Mouse (Mus musculus): ENCODE measurements around the gene Syngr2. TPM values are rescaled to one million over a fixed set of nuclear protein-coding genes. Genes with fewer than 3 reads are reported as not detected.

The Syngr2 gene
- total RNA-seq, 2 experiments from 2014 or later = 11.9 to 13.0 TPM

DNA sequence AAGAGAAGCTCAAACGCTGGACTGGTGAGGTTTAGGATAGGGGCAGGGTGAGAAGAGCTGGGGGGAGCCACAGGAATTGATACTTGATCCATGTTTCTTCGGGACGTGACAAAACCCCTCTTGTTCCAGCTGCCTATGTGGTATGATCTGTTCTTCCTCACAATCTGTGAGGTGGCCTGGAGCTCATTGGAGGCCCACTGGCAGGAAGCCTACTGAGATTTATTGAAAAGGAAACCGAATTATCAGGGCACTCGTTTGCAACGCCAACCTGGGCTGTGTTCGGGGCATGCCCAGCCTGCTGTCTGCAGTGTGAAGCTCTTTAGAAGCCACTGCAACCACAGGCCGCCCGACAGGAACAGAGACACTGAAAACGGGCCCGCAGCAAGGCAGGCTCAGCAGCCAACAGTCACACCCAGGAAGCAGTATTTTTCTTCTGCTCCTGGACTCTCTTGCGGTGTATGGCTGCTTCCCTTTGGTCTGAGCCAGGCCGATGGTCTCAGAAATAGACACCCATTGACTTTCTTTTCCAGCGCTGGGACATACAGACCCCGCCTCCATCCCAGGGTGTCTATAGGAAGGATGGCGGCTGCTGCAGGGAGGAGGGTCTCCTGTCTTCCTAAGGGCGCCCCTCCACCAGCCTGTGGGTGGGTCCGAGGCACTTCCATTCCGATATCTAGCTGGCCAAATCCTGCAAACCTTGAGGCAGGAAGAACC lies 39.0 kb downstream of the Syngr2 start:
- peak in 1 of 2 experiments; percentile 25 for DNase-seq (ENCODE audit: low spot score in 2 of 2)
- intact Hi-C loops (cut with DNase I) = no loop called here

DNA sequence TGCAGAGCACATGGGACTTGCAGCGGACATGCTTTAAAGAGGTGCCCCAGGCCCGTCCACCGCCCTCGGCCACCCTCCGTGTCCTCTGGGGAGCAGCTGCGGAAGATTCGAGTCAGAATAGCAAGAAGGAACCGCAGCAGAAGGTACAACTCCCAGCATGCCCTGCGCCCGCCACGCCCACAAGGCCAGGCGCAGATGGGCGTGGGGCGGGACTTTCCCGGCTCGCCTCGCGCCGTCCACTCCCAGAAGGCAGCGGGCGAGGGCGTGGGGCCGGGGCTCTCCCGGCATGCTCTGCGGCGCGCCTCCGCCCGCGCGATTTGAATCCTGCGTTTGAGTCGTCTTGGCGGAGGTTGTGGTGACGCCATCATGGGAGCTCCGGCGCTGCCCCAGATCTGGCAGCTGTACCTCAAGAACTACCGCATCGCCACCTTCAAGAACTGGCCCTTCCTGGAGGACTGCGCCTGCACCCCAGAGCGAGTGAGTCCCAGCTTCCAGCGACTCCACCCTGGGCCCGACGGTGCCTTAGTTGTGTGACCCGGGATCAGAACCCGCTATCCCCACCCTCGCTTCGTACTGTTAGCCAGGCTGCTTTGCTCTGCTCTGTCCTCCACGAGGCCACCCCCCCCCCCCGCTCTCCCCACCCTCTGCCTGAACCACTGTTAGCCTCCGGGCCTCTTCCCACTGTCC lies 39.7 kb downstream of the Syngr2 start, which contains the start of gene Birc5:
Gene Birc5, plus strand, starts transcription at position 267 of the 687 bp plus-strand sequence.
- intact Hi-C loops (cut with DNase I) = no loop called here

DNA sequence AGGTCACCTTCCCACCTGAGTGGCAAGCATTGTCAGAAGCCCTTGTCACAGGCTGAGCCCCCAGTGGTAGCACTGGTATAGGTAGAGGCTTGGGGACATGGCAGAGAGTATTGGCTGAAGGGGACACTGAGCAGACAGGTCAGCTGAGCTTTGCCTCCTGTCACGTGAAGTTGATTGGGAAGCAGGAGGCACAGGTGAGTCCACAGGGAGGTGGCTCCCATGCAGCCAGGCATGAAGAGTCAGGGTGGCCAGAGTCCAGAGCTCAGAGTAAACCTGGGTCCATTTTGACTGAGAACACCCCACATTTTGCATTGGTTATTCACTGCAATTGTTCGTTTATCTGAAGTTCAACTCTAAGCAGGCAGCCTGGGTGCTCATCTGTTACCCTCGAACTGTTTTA lies 43.4 kb downstream of the Syngr2 start:
- intact Hi-C loops (cut with DNase I) = no loop called here
- no peak for DNase-seq (ENCODE audit: low spot score in 2 of 2)

More for the DNA sequence above, 39.7 kb downstream of the Syngr2 start, which contains the start of gene Birc5:
- DNase-seq (ENCODE audit: low spot score in 2 of 2) = peak; percentile 97

GRCm38 (mm10) chr11:117854241-117854640 lies 44.8 kb downstream of the Syngr2 start:
- intact Hi-C loops (cut with DNase I) = no loop called here
- no peak for DNase-seq (ENCODE audit: low spot score in 2 of 2)

DNA sequence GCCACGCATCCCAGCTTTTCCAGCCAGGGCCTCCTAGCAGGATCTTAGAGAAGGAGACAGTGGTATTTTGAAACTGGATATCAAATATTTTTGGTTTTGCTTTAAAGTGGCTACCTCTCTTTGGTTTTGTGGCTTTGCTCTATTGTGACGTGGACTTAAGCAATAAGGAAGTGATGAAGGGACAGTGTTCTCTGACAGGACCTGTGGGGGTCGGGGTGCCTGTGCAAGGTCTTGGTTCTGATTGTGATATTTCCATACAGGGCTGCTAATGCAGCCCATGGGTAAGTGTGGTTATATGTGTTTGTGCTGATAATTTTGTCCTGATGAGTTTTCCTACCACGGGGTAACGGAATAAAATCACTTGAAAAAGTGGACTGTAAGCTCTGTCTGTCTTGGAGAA lies 45.9 kb downstream of the Syngr2 start:
- DNase-seq (ENCODE audit: low spot score in 2 of 2) = no peak
- intact Hi-C loops (cut with DNase I) = no loop called here

- intact Hi-C loops (cut with DNase I) = no loop called here
Measured at GRCm38 (mm10) chr11:117855975-117856374, 46.5 kb downstream of the Syngr2 start.

DNA sequence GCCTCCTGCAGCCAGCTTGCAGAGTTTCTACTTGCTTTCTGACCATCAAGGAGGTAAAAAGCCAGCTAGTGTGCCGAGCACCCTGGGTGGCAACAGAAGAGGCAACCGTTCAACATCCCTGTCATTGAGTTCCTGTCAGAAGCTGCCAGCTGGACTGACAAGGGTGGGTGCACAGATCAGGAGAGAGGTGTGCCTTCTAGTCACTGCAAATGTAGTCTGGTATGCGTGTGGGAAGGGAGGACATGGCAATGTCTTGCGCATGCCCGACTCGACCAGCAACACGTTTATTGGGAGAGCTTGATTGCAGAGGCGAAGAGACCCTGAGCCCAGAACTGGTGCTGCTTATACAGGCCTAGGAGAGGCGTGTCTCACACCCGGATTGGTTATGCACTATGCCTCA lies 48.0 kb downstream of the Syngr2 start:
- no peak for DNase-seq (ENCODE audit: low spot score in 2 of 2)
- intact Hi-C loops (cut with DNase I) = no loop called here

More at GRCm38 (mm10) chr11:117855975-117856374, 46.5 kb downstream of the Syngr2 start:
- no peak for DNase-seq (ENCODE audit: low spot score in 2 of 2)

GRCm38 (mm10) chr11:117858392-117858791 lies 48.9 kb downstream of the Syngr2 start:
- intact Hi-C loops (cut with DNase I) = no loop called here
- DNase-seq (ENCODE audit: low spot score in 2 of 2) = no peak

- intact Hi-C loops (cut with DNase I) = no loop called here
- no peak for DNase-seq (ENCODE audit: low spot score in 2 of 2)
Measured at GRCm38 (mm10) chr11:117860601-117861000, 51.1 kb downstream of the Syngr2 start, which contains the start of gene Tmem235. TSS of gene Tmem235 (plus strand) at chr11:117860752.

DNA sequence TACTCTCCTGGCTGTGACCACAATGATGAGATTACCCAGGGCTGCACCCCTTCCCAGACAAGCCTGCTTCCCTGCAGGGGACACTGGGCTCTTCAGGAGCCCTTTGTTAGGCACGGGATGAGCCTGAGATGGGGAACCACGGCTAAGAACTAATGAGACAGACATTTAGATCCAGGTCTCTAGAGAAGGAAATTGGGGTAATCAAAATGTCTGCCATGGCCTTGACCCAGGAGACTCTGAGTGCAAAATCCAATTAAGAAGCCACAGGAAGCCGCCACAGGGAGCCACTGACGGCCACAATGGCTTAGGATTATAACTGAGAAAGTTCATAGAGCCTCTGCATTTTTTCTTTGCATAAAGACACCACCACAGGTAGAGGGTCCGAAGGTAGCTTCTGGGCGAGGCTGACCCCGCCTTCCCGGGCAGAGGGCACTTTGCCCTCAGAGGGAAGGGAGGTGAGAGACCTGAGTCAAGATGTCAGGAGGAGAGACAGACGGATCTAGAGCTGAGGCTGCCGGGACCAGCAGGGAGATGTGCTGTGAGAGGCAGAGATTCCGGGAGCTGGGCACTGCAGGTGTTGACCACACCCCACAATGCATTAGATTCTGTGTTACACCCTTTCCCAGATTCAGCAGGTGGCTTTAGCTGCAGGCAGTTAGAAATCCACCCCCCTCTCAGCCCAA lies 53.8 kb downstream of the Syngr2 start:
- intact Hi-C loops (cut with DNase I) = no loop called here
- no peak for DNase-seq (ENCODE audit: low spot score in 2 of 2)

Other genes starting within 250 kb of the Syngr2 start
- 10 to 100 TPM; 56.5 to 57.5 TPM for gene Tnrc6c, start 155.4 kb upstream of the Syngr2 start, total RNA-seq (2021)
- gene Tmc8, start 27.6 kb upstream of the Syngr2 start, total RNA-seq (2021) = 1 to 10 TPM; 1.0 to 1.4 TPM
- 1 to 10 TPM; 4.0 to 5.4 TPM for gene Tmc6, start 27.5 kb upstream of the Syngr2 start, total RNA-seq (2021)
- gene 6030468B19Rik, start 12.0 kb upstream of the Syngr2 start, total RNA-seq (2021) = not detected
- 1 to 10 TPM; 1.9 to 2.3 TPM for gene Gm20708, start within 50 bp of the Syngr2 start, total RNA-seq (2021)
- 1 to 10 TPM; 7.0 to 8.4 TPM for gene Afmid, start 16.3 kb downstream of the Syngr2 start, total RNA-seq (2021)
- 1 to 10 TPM; 1.3 to 1.4 TPM for gene Tk1, start 16.4 kb downstream of the Syngr2 start, total RNA-seq (2021)
- gene Birc5, start 39.6 kb downstream of the Syngr2 start, total RNA-seq (2021) = 1 to 10 TPM; 1.6 to 1.7 TPM
- gene Tmem235, start 51.1 kb downstream of the Syngr2 start, total RNA-seq (2021) = not detected
- 1 to 10 TPM; 3.4 to 5.1 TPM for gene Tha1, start 63.8 kb downstream of the Syngr2 start, total RNA-seq (2021)
- 1 to 10 TPM; 3.7 to 3.8 TPM for gene Socs3, start 160.4 kb downstream of the Syngr2 start, total RNA-seq (2021)
- 10 to 100 TPM; 74.4 to 76.2 TPM for gene Pgs1, start 176.6 kb downstream of the Syngr2 start, total RNA-seq (2021)

Data from left cerebral cortex, postnatal 14 days (tissue).